Comparison of ENCODE assay signal across 13 mouse cellular contexts in the genomic region with DNA sequence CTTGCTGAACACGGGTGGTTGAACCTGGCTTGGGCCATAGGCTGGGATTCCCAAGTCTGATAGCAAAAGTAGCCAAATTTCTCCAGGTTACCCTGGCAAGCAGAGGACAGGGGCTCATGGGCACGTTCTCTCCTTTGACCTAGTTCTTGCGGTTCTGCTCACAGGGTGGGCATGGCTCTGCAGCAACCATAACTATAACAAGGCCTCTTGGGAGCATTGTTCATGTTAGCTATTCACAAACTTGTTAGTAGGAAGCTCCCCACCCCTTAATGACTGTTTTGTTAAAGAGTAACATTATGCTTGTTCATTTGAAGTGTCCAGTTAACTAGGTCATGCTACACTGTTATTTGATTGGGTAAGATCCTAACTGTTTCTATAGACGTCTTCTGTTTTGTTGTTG.
"Had no signal": no experiment of that assay in that cellular context is flagged by ENCODE, and none has a peak within 500 bp of the region (broad histone marks: within the 10 kb centered on the region; RNA-seq: fewer than 3 reads in every experiment).

No protein-coding gene starts in this region.

- DNase-seq: left cerebral cortex, postnatal 4 days; lung, adult 2 months; lung, postnatal 14 days; lung, postnatal 4 days; midbrain, embryonic 14.5 days; thymus, postnatal 25 days had no signal

- H3K27ac ChIP-seq: hindbrain, postnatal 0 days; limb, embryonic 12.5 days; limb, embryonic 15.5 days; liver, embryonic 12.5 days; liver, embryonic 15.5 days; stomach, embryonic 15.5 days had no signal

- ATAC-seq: hindbrain, postnatal 0 days had no signal

- H3K4me3 ChIP-seq: limb, embryonic 12.5 days; limb, embryonic 15.5 days; liver, embryonic 12.5 days; liver, embryonic 15.5 days; stomach, embryonic 15.5 days had no signal

- H3K9ac ChIP-seq: limb, embryonic 12.5 days; limb, embryonic 15.5 days; liver, embryonic 12.5 days; liver, embryonic 15.5 days; stomach, embryonic 15.5 days had no signal

- H3K9me3 ChIP-seq: limb, embryonic 12.5 days; limb, embryonic 15.5 days; liver, embryonic 12.5 days; liver, embryonic 15.5 days; stomach, embryonic 15.5 days had no signal

- H3K27me3 ChIP-seq: limb, embryonic 12.5 days; limb, embryonic 15.5 days; liver, embryonic 15.5 days; stomach, embryonic 15.5 days had no signal

- H3K36me3 ChIP-seq: limb, embryonic 12.5 days; limb, embryonic 15.5 days; liver, embryonic 12.5 days; liver, embryonic 15.5 days; stomach, embryonic 15.5 days had no signal

- H3K4me2 ChIP-seq: limb, embryonic 12.5 days; limb, embryonic 15.5 days; liver, embryonic 15.5 days; midbrain, embryonic 11.5 days; stomach, embryonic 15.5 days had no signal

- H3K4me1 ChIP-seq: limb, embryonic 12.5 days had no signal
